Mouse (Mus musculus): ENCODE results near the gene Fam187a. TPM values are rescaled to one million over a fixed set of nuclear protein-coding genes. Genes with fewer than 3 reads are reported as not detected.

Fam187a gene
- total RNA-seq (2023): not detected

DNA sequence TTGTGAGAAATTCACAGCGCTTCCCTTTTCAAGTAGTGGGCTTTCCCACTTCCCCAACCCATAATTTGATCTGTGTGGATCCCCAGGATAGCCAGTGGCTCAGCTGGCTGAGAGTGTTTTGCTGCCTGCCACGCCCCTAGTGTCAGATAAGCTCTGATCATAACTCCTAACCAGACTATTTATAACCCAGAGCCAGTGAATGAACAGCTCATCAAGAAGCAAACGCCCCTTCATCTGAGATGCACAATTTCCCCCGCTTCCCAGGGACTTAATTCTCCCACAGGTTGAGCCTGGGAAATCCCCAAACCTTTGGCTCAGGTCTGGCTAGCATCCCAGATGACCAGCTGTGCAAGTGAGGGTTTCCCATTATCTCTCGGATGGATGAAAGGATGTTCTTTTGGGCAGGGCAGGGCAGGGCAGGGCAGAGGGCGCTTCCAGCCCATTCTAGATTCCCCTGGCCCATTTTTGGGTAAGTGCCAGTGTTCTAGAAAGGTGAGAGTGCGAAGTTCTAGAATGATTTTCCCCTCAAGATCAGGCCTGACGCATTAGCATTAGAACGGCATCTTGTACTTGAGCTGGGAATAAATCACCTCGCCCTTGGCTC, at the start of gene Fam187a:
TSS of gene Fam187a (plus strand) at position 554 of the 604 bp plus-strand sequence.

DNA sequence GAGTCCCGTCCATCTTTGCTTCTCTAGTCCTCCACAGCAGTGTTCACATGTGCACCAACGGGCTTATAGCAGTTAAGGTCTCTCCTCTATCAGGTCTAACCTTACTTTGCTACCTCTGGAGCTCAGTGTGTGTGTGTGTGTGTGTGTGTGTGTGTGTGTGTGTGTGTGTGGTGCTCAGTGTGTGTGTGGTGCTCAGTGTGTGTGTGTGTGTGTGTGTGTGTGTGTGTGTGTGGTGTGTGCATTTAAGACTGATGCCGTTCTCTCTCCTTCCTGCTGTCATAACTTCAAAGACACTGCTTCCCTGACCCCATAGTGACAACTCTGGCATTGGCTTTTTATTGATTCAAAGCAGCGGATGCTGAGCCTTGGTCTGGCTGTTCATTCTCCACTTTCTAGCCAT, 49.4 kb upstream of the Fam187a start, which contains the start of gene Higd1b:
TSS of gene Higd1b (plus strand) at position 301 of the 400 bp plus-strand sequence.

GRCm38 (mm10) chr11:102880585-102881313, 4.2 kb upstream of the Fam187a start, which contains the start of the genes Eftud2 and Ccdc103:
TSS of gene Eftud2 (minus strand) at chr11:102880985.
TSS of gene Ccdc103 (plus strand) at chr11:102881204.

DNA sequence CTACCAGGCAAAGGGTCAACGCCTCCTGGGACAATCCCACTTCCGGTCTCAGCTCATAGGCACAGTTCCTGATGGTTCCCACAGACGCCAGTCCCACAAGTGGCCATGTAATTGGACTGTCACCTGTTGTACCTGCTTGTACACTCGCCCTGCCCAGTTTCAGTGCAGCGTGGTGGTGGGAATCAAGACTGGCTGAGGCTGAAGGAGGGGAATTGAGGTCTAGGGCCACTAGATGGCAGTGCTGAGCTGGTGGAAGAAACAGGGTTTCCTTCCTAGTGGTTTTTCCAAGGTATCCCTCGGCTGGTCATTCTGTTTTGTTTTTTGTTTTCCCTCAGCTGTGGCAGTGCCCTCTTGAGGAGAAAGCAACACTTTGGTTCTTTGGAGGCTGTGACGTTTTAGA, 15.8 kb downstream of the Fam187a start, which contains the start of gene Gfap:
TSS of gene Gfap (minus strand) at position 150 of the 400 bp plus-strand sequence.

DNA sequence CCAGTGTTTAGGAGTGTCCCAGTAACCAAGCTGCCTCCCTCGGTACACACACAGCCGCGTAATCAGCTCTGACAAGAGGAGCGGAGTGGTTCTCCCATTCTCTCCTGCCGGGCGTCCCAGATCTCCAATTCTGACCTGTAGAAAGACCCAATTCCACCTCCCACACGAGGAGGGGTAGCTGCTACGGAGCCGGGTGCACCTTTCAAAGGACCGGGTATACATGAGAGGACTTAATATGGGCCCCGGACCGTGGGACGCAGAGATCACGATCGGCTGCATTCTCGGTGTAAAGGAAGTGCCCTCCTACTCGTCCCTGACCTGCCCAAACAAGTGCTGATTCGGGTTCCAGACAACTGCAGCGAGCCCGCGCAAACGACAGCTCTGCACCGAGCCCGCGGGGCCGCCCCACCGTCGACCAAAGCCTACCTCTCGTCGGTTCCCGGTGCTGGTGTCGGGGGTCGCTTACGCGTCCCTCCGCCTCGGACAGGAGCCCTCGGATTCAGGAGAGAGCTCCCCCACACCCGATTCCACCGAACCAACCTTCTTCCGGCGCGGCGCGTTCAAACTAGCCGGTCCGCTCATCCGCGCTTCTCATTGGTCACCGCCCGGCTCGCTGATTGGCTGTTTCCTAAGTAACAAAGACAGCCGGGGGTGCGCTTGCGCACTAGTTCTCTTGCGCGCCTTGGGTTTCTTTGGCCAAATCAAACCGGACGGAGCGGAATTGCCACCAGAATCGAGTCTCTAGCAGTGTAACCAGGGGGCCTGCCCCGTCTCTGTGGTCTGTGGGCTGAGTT, 39.8 kb downstream of the Fam187a start, which contains the start of gene Kif18b:
TSS of gene Kif18b (minus strand) at position 568 of the 794 bp plus-strand sequence.

Other genes starting within 250 kb of the Fam187a start
- not detected for gene Meioc, start 221.5 kb upstream of the Fam187a start, total RNA-seq (2023)
- gene Ccdc43, start 187.4 kb upstream of the Fam187a start, total RNA-seq (2023): 1 to 10 TPM; 9.0 to 9.9 TPM
- gene Adam11, start 123.7 kb upstream of the Fam187a start, total RNA-seq (2023): under 1 TPM; 0.70 to 0.86 TPM
- gene Gjc1, start 65.5 kb upstream of the Fam187a start, total RNA-seq (2023): not detected
- gene Higd1b, start 49.3 kb upstream of the Fam187a start, total RNA-seq (2023): not detected
- 10 to 100 TPM; 64.6 to 70.3 TPM for gene Eftud2, start 4.2 kb upstream of the Fam187a start, total RNA-seq (2023)
- not detected for gene Ccdc103, start 4.0 kb upstream of the Fam187a start, total RNA-seq (2023)
- gene Gfap, start 15.7 kb downstream of the Fam187a start, total RNA-seq (2023): 1 to 10 TPM; 1.8 to 2.8 TPM
- 10 to 100 TPM; 31.3 to 41.0 TPM for gene Kif18b, start 40.0 kb downstream of the Fam187a start, total RNA-seq (2023)
- not detected for gene C1ql1, start 61.5 kb downstream of the Fam187a start, total RNA-seq (2023)
- 10 to 100 TPM; 61.4 to 63.8 TPM for gene Nmt1, start 143.0 kb downstream of the Fam187a start, total RNA-seq (2023)
- 10 to 100 TPM; 19.6 to 21.8 TPM for gene Dcakd, start 143.2 kb downstream of the Fam187a start, total RNA-seq (2023)
- under 1 TPM; 0.33 to 0.59 TPM for gene Plcd3, start 216.5 kb downstream of the Fam187a start, total RNA-seq (2023)
- 10 to 100 TPM; 16.9 to 19.3 TPM for gene Acbd4, start 216.5 kb downstream of the Fam187a start, total RNA-seq (2023)
- gene Hexim1, start 231.1 kb downstream of the Fam187a start, total RNA-seq (2023): 10 to 100 TPM; 33.5 to 37.7 TPM
- 1 to 10 TPM; 1.7 to 2.1 TPM for gene Hexim2, start 247.3 kb downstream of the Fam187a start, total RNA-seq (2023)